ENCODE assay signal across 11 mouse cellular contexts in genomic region chr19:32710288-32710687, GRCm38 (mm10). TPM values are rescaled to one million over a fixed set of nuclear protein-coding genes. Genes with fewer than 3 reads are reported as not detected.
DNase-seq lines count a peak whose midpoint lies in the region; ATAC-seq lines count a peak whose summit lies in the region.
"Had no signal": no experiment of that assay in that cellular context is flagged by ENCODE, and none has a peak within 500 bp of the region (broad histone marks: within the 10 kb centered on the region; RNA-seq: fewer than 3 reads in every experiment).

No protein-coding gene starts in this region.

- 0 out of 2 replicates have a peak overlapping the region, but pooled peaks have one; percentile 92 for H3K4me2 ChIP-seq in heart, embryonic 13.5 days
- H3K4me2 ChIP-seq in neural tube, embryonic 12.5 days (replicated peaks) = 0 out of 2 replicates have a peak overlapping the region, but pooled peaks have one; percentile 68

- 66% methylated on average over 3 of the region's 3 CpGs for WGBS in heart, embryonic 13.5 days
- WGBS in neural tube, embryonic 12.5 days = 82% methylated on average over 3 of the region's 3 CpGs

- H3K9ac ChIP-seq in heart, embryonic 13.5 days = no peak overlapping the region
- no peak overlapping the region for H3K9ac ChIP-seq in neural tube, embryonic 12.5 days
- H3K9ac ChIP-seq: stomach, embryonic 15.5 days had no signal

- H3K27me3 ChIP-seq in heart, embryonic 13.5 days (replicated peaks) = no peaks in the 10 kb centered on the region
- no peaks in the 10 kb centered on the region for H3K27me3 ChIP-seq in neural tube, embryonic 12.5 days (replicated peaks)
- H3K27me3 ChIP-seq: megakaryocyte, embryonic 14.5 days; stomach, embryonic 15.5 days had no signal

- ATAC-seq in heart, embryonic 13.5 days (ENCODE audit: extremely low read depth, insufficient number of reproducible peaks, low FRiP score, low TSS enrichment) = no peak
- no peak for ATAC-seq in neural tube, embryonic 12.5 days (ENCODE audit: low FRiP score, low read depth)

- H3K27ac ChIP-seq in heart, embryonic 13.5 days (replicated peaks) = no peak overlapping the region
- no peak overlapping the region for H3K27ac ChIP-seq in neural tube, embryonic 12.5 days
- H3K27ac ChIP-seq: stomach, embryonic 15.5 days had no signal

- no peak overlapping the region for H3K4me3 ChIP-seq in heart, embryonic 13.5 days
- no peak overlapping the region for H3K4me3 ChIP-seq in neural tube, embryonic 12.5 days
- H3K4me3 ChIP-seq: stomach, embryonic 15.5 days had no signal

- DNase-seq in heart, postnatal 4 days = no peak
- no peak for DNase-seq in neural tube, embryonic 10.5 days (ENCODE audit: extremely low spot score, low spot score)
- peak; percentile 34 for DNase-seq in embryo, embryonic 11 days
- peak; percentile 63 for DNase-seq in retina, embryonic 14.5 days (ENCODE audit: low spot score)
- DNase-seq in layer of hippocampus, adult 9-10 months (ENCODE audit: low spot score) = no peak
- no peak for DNase-seq in ovary, postnatal 10 days (ENCODE audit: low spot score)
- DNase-seq: kidney, postnatal 14 days had no signal

- H3K4me1 ChIP-seq in heart, embryonic 13.5 days = peaks cover 19% of the 10 kb centered on the region
- peaks cover 5% of the 10 kb centered on the region; the same call in 1 of the 2 replicates for H3K4me1 ChIP-seq in neural tube, embryonic 12.5 days

- peaks cover 22% of the 10 kb centered on the region for H3K36me3 ChIP-seq in heart, embryonic 13.5 days
- peaks cover 9% of the 10 kb centered on the region; the same call in 1 of the 2 replicates for H3K36me3 ChIP-seq in neural tube, embryonic 12.5 days

- H3K9me3 ChIP-seq in heart, embryonic 13.5 days = no peaks in the 10 kb centered on the region
- H3K9me3 ChIP-seq in neural tube, embryonic 12.5 days = no peaks in the 10 kb centered on the region
- H3K9me3 ChIP-seq: megakaryocyte, embryonic 14.5 days; stomach, embryonic 15.5 days had no signal

RNA-seq across cellular contexts. Expression of gene Atad1, which starts 29.3 kb away (rescaled TPM):
- polyA plus RNA-seq in heart, embryonic 13.5 days (2015; fragmentation: Nextera tagmentation; extraction: Ambion mirVana) = 52.2 and 59.8 TPM in 2 replicates
- total RNA-seq in heart, postnatal 4 days (2021) = 10 to 100 TPM; 70.2 to 76.7 TPM
- polyA plus RNA-seq in neural tube, embryonic 12.5 days (2016; fragmentation: Nextera tagmentation; extraction: Ambion mirVana) = 97.0 and 101 TPM in 2 replicates

RNA-seq across cellular contexts. Expression of gene Pten, which starts 47.0 kb away (rescaled TPM):
- 3.9 and 4.3 TPM in 2 replicates for polyA plus RNA-seq in heart, embryonic 13.5 days (2015; fragmentation: Nextera tagmentation; extraction: Ambion mirVana)
- total RNA-seq in heart, postnatal 4 days (2021) = 10 to 100 TPM; 44.9 to 47.2 TPM
- 11.7 and 12.2 TPM in 2 replicates for polyA plus RNA-seq in neural tube, embryonic 12.5 days (2016; fragmentation: Nextera tagmentation; extraction: Ambion mirVana)

Comparison
In these comparisons a context has a peak if more than half of its experiments do, and no peak if none do; other contexts are left out.
1. DNase-seq: peak in embryo, embryonic 11 days (single experiment) and retina, embryonic 14.5 days (single experiment); none in heart, postnatal 4 days (single experiment), neural tube, embryonic 10.5 days (single experiment), layer of hippocampus, adult 9-10 months (single experiment) and ovary, postnatal 10 days (single experiment).